Mouse (Mus musculus) liver, postnatal 0 days (tissue): ENCODE results near the gene Gse1.

Experiments used
- CTCF ChIP-seq: sonication (generic); IDR thresholded peaks from 2 replicates; pipeline ENCODE4 v1.5.1; 2016; ENCODE audit warnings: antibody characterized with exemption, low read depth
- EP300 ChIP-seq: IDR thresholded peaks from 2 replicates; pipeline ENCODE4 v1.6.1; 2016; ENCODE audit warnings: antibody characterized with exemption, low read depth, mild to moderate bottlenecking

- TF ChIP-seq CTCF (no peak), EP300 (no peak)
Observed at GRCm38 (mm10) chr8:120291650-120292049, 63.4 kb downstream of the Gse1 start.
